Mouse (Mus musculus) embryonic facial prominence, embryonic 11.5 days (tissue): ENCODE measurements at regions not wholly inside any gene's neighbourhood (a gene's known extent, or its start where the extent isn't known, plus 50 kb on each side); places are given as distances from the start of the nearest gene placed in this dataset.
A peak's percentile ranks its signal among the peaks of the same experiment; 100 is the strongest.

Experiments used
- ATAC-seq: fragments of 200-750 bp; cut with Nextera tagmentation; replicated peaks from 2 replicates; pipeline ENCODE4 v1.8.0; 2017; ENCODE audit warnings: low read depth; ENCODE audit not compliant: insufficient number of reproducible peaks, low FRiP score, low TSS enrichment
- DNase-seq: peaks from one replicate; pipeline ENCODE4 v3.0.0-alpha.2; 2015; ENCODE audit warnings: low spot score
- H3K27ac ChIP-seq: fragments of 300-500 bp; sonication (generic); replicated peaks from 2 replicates; pipeline ENCODE4 v1.5.1; 2014; ENCODE audit warnings: mild to moderate bottlenecking, low read depth, low read length, control low read depth
- H3K27me3 ChIP-seq: fragments of 300-500 bp; sonication (generic); 2 replicates; pipeline ENCODE4 v1.6.1; 2014; ENCODE audit warnings: mild to moderate bottlenecking, low read length, moderate library complexity, mixed read lengths; ENCODE audit not compliant: control insufficient read depth, insufficient read depth
- H3K36me3 ChIP-seq: fragments of 300-500 bp; sonication (generic); replicated peaks from 2 replicates; pipeline ENCODE4 v1.6.1; 2014; ENCODE audit warnings: low read depth, mild to moderate bottlenecking, low read length, moderate library complexity, mixed read lengths; ENCODE audit not compliant: control insufficient read depth, insufficient read depth
- H3K4me1 ChIP-seq: fragments of 300-500 bp; sonication (generic); 2 replicates; pipeline ENCODE4 v1.6.1; 2014; ENCODE audit warnings: low read length, mixed read lengths; ENCODE audit not compliant: control insufficient read depth, insufficient read depth
- H3K4me2 ChIP-seq: fragments of 300-500 bp; sonication (generic); 2 replicates; pipeline ENCODE4 v1.6.1; 2014; ENCODE audit warnings: low read depth, mild to moderate bottlenecking, control low read depth, low read length, moderate library complexity
- H3K4me3 ChIP-seq: fragments of 300-500 bp; sonication (generic); 2 replicates; pipeline ENCODE4 v1.5.1; 2014; ENCODE audit warnings: low read depth, low read length, control low read depth
- H3K9ac ChIP-seq: fragments of 300-500 bp; sonication (generic); replicated peaks from 2 replicates; pipeline ENCODE4 v1.6.1; 2014; ENCODE audit warnings: mild to moderate bottlenecking, control low read depth, low read length
- H3K9me3 ChIP-seq: fragments of 300-500 bp; sonication (generic); replicated peaks from 2 replicates; pipeline ENCODE4 v1.6.1; 2016; ENCODE audit warnings: mild to moderate bottlenecking, low read length, inconsistent platforms, mixed read lengths; ENCODE audit not compliant: control insufficient read depth
- WGBS: fragments of 180-500 bp; shearing (Covaris S2); extraction: QIAGEN DNeasy Blood & Tissue Kit; methylation state at CpG from one replicate; pipeline ENCODE4 v1.1.7; 2014; 5-methylcytosine and 5-hydroxymethylcytosine counted together

DNA sequence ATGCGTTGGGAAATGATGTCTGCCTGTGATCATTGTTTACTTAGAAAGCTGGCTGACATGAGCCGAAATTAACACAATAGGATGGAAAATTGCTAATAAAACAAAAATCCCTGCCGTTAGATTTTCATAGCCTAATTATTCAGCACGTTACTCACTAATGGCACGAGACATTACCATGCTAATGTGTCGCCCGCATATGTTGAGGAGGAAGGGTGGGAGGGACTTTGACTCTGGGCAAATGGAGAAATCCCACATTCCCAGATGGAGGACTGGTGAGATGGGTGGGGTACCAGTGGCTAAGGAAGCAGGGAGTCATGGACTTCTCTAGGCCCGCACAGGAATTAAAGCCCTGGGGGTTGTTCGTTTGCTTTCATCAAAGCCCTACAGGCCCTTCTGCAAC, 155.8 kb upstream of the Podxl start:
- Histone ChIP-seq H3K9me3 (no peaks in the 10 kb centered on the region), H3K36me3 (no peaks in the 10 kb centered on the region), H3K27me3 (no peaks in the 10 kb centered on the region), H3K27ac (no peak overlapping the region), H3K4me3 (no peak overlapping the region), H3K4me2 (no peak overlapping the region), H3K9ac (no peak overlapping the region), H3K4me1 (no peaks in the 10 kb centered on the region)
- WGBS = 75% methylated on average over 9 of the region's 9 CpGs
- DNase-seq (no peak), ATAC-seq (no peak)

DNA sequence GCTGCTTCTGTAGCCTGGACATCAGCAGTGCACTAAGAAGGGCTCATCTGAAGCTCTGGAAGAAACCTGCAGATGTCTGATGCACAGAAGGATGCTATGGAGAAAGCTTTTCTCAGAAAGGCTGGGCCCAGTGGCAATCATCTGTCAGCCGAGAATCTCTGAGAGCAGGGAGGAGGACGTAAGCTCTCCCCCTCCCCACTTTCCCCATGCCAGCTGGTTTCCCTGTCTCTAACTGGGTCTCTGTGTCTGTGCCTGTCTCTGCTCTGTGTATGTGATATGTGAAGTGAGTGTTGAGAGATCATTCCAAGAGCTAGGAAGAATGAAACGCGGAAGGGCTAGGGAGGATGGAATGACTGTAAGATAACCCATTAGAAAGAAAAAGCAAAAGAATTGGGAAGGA, 155.1 kb upstream of the Podxl start:
- Histone ChIP-seq H3K27me3 (no peaks in the 10 kb centered on the region), H3K4me1 (no peaks in the 10 kb centered on the region), H3K9ac (no peak overlapping the region), H3K4me3 (no peak overlapping the region), H3K9me3 (no peaks in the 10 kb centered on the region), H3K4me2 (no peak overlapping the region), H3K36me3 (no peaks in the 10 kb centered on the region), H3K27ac (no peak overlapping the region)
- WGBS = 73% methylated on average over 4 of the region's 4 CpGs
- no peak for DNase-seq
- ATAC-seq = no peak

DNA sequence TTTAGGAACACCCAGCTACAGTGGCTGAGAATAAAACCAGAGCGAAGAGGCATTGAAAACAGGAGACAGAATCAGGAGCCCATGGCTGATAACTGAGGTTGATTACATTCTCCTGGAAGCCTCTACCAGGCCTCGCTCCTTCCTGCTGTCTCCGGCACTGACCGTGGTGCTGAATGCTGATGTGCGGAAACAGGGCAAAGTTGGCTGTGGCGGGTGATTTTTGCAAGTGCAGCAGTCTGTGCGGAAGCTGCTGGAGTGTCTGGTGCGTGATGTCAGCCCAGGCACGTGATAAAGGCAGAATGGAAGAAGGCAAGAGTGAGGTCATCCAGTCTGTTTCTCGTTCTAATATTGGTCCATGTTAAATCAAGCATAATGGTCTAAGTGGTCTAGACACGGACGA, 153.8 kb upstream of the Podxl start:
- H3K36me3 ChIP-seq = no peaks in the 10 kb centered on the region
- no peak overlapping the region for H3K27ac ChIP-seq
- DNase-seq (peak; percentile 80), ATAC-seq (no peak)
- H3K27me3 ChIP-seq = no peaks in the 10 kb centered on the region
- no peak overlapping the region for H3K9ac ChIP-seq
- 23% methylated on average over 12 of the region's 12 CpGs for WGBS
- H3K4me1 ChIP-seq = no peaks in the 10 kb centered on the region
- H3K9me3 ChIP-seq = no peaks in the 10 kb centered on the region
- H3K4me2 ChIP-seq = no peak overlapping the region
- H3K4me3 ChIP-seq = no peak overlapping the region

DNA sequence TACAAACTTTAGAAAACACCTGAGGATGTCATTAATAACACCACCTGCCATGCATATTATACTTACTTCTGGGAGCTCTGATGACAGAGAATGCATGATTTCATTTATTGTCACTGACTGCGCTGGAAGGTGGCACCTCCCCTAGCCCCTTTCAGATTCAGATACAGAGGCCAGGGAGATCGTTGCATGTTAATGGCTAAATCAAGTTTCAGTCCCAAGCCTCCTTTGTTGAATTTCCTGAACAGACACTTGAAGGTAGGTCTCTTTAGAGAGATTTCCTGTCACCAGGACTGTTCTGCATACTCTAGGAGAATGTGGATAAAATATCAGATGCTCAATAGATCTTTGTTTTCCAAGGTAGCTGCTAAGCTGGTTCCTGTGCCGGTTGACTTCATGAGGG, 143.5 kb upstream of the Podxl start:
- no peaks in the 10 kb centered on the region for H3K27me3 ChIP-seq
- H3K4me3 ChIP-seq = no peak overlapping the region
- H3K4me1 ChIP-seq = no peaks in the 10 kb centered on the region
- DNase-seq = no peak
- H3K36me3 ChIP-seq = no peaks in the 10 kb centered on the region
- WGBS = 67% methylated on average over 3 of the region's 3 CpGs
- H3K27ac ChIP-seq = no peak overlapping the region
- no peak overlapping the region for H3K4me2 ChIP-seq
- no peaks in the 10 kb centered on the region for H3K9me3 ChIP-seq
- H3K9ac ChIP-seq = no peak overlapping the region
- ATAC-seq = no peak

DNA sequence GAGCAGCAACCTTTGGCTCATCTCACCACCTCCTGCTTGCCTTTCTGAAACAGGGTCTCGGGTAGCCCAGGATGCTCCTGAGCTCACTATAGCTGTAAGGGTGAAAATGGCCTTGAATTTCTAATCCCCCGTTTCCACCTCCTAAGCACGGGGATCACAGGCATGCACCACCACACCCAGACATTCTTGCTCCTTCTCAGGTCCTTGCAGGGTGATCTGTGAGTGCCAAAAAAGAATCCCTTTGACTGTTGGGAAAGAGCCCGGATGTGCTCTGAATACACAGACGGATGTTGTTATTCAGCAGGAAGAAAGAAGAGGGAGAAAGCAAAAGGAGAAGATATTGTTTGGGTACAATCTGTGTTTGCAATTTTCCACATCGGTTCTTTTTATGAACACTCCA, 140.4 kb upstream of the Podxl start:
- H3K4me3 ChIP-seq = no peak overlapping the region
- no peaks in the 10 kb centered on the region for H3K27me3 ChIP-seq
- no peak overlapping the region for H3K27ac ChIP-seq
- H3K9ac ChIP-seq = no peak overlapping the region
- H3K36me3 ChIP-seq = no peaks in the 10 kb centered on the region
- no peak for DNase-seq
- 83% methylated on average over 6 of the region's 6 CpGs for WGBS
- ATAC-seq = no peak
- H3K9me3 ChIP-seq = no peaks in the 10 kb centered on the region
- H3K4me1 ChIP-seq = no peaks in the 10 kb centered on the region
- H3K4me2 ChIP-seq = no peak overlapping the region

DNA sequence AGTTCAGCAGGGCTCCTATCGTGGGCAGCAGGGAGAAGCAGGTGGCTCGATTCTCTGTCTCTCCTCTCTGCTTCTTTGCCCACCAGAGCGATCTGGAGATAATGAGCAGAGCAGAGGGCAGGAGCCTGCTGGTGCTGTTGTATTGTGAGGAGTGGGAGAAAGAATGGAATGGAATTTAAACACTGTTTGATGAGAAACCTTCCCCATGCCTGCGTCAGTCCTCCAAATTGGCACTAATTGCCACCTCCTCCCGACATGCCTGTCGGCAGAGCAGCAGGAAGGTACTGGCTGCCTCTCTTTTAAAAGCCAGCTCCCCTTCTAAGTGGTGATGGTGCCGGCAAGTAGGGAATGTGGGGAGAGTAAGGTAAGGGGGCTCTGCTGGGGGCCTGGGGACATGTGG, 139.2 kb upstream of the Podxl start:
- Histone ChIP-seq H3K4me2 (no peak overlapping the region), H3K4me3 (no peak overlapping the region), H3K27me3 (no peaks in the 10 kb centered on the region), H3K4me1 (no peaks in the 10 kb centered on the region), H3K36me3 (no peaks in the 10 kb centered on the region), H3K9ac (no peak overlapping the region), H3K9me3 (no peaks in the 10 kb centered on the region), H3K27ac (no peak overlapping the region)
- DNase-seq (no peak), ATAC-seq (no peak)
- WGBS = 21% methylated on average over 7 of the region's 7 CpGs

DNA sequence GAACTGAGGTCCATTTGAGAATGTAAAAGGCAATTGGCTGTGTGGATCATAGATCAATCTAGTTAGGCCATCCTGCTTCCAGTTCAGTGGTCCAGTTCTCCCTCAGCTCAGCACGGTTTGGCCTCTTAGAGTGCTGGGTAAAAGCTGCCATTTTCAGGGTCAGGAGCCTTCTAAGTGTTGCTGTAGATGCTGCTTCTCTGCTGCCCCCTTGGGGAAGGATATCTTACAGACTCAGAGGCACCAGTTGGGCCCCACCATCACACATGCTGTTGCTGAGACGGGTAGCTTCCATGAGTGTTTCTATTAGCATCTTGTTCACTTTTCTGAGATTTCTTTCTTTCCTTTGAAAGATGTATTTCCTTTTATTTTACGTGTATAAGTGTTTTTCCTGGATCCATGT, 132.1 kb upstream of the Podxl start:
- H3K27me3 ChIP-seq = no peaks in the 10 kb centered on the region
- no peaks in the 10 kb centered on the region for H3K36me3 ChIP-seq
- ATAC-seq = no peak

DNA sequence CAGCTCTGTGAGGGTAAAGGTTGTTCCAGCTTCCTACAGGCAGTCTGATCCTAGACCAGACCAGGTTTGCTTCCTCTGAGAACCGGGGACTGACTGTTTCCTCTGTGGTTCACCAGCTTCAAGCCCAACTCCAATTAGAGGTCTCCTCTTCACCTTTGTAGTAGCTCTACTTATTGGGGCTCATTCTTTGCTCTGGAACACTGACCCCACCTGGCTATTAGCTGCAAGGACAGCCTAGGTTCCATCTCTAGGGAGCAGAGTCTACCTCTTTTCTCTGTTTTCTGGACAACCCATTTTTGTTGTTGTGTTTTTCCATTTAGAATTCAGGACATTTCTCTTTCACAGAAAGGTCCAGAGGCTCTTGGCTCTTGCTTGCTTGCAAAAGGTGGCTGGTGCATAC, 129.3 kb upstream of the Podxl start:
- Histone ChIP-seq H3K9ac (no peak overlapping the region), H3K27me3 (no peaks in the 10 kb centered on the region), H3K36me3 (no peaks in the 10 kb centered on the region), H3K4me3 (no peak overlapping the region), H3K27ac (no peak overlapping the region), H3K4me1 (no peaks in the 10 kb centered on the region), H3K4me2 (no peak overlapping the region), H3K9me3 (no peaks in the 10 kb centered on the region)
- DNase-seq = no peak
- ATAC-seq = no peak
- 62% methylated on average over 1 of the region's 1 CpGs for WGBS

More for the DNA sequence above, 132.1 kb upstream of the Podxl start:
- DNase-seq = no peak
- 74% methylated on average over 3 of the region's 3 CpGs for whole genome bisulfite sequencing
- Histone ChIP-seq H3K4me1 (no peaks in the 10 kb centered on the region), H3K4me2 (no peak overlapping the region), H3K9me3 (no peaks in the 10 kb centered on the region), H3K27ac (no peak overlapping the region), H3K9ac (no peak overlapping the region), H3K4me3 (no peak overlapping the region)

DNA sequence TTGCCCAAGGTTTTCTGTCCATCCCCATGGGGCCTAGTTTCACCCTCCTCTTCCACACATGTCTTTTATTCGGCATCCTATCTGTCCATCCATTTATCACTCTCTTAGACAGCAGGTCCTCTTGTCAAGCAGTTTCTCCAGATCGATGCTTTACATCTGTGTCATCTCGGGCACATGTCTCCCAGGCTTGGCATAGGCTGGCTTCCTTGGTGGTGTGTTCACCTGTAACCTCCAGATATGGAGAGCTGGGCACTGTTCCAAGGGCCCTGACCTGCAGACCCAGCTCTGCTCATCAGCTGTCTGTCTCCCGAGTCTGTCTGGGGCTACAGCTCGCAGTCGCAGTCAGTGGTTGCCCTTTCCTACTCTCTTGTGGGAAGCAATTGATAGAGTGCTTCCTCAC, 128.2 kb upstream of the Podxl start:
- H3K36me3 ChIP-seq = no peaks in the 10 kb centered on the region
- DNase-seq = no peak
- H3K9me3 ChIP-seq = no peaks in the 10 kb centered on the region
- H3K27ac ChIP-seq = no peak overlapping the region
- ATAC-seq = no peak
- no peaks in the 10 kb centered on the region for H3K27me3 ChIP-seq
- no peaks in the 10 kb centered on the region for H3K4me1 ChIP-seq
- 86% methylated on average over 6 of the region's 6 CpGs for WGBS
- H3K4me2 ChIP-seq = no peak overlapping the region
- no peak overlapping the region for H3K9ac ChIP-seq
- H3K4me3 ChIP-seq = no peak overlapping the region
